Mouse (Mus musculus) hindbrain, embryonic 14.5 days (tissue): ENCODE results near the gene Medag. TPM values are rescaled to one million over a fixed set of nuclear protein-coding genes. Genes with fewer than 3 reads are reported as not detected.

Experiments
- ATAC-seq: fragments of 200-750 bp; cut with Nextera tagmentation; 2 replicates; pipeline ENCODE4 v1.8.0; 2017; ENCODE audit warnings: moderate number of reproducible peaks, mild to moderate bottlenecking, moderate TSS enrichment, moderate library complexity; ENCODE audit not compliant: low FRiP score
- DNase-seq: peaks from one replicate; pipeline ENCODE4 v3.0.0-alpha.2; 2015; ENCODE audit warnings: low spot score
- H3K27ac ChIP-seq: fragments of 300-500 bp; sonication (generic); 2 replicates; pipeline ENCODE4 v1.5.1; 2014; ENCODE audit warnings: mild to moderate bottlenecking, moderate library complexity
- H3K27me3 ChIP-seq: fragments of 300-500 bp; sonication (generic); 2 replicates; pipeline ENCODE4 v1.6.1; 2014; ENCODE audit warnings: mild to moderate bottlenecking, low read length, mixed read lengths; ENCODE audit not compliant: control insufficient read depth, insufficient read depth
- H3K36me3 ChIP-seq: fragments of 300-500 bp; sonication (generic); replicated peaks from 2 replicates; pipeline ENCODE4 v1.6.1; 2014; ENCODE audit not compliant: control insufficient read depth, insufficient read depth
- H3K4me1 ChIP-seq: fragments of 300-500 bp; sonication (generic); replicated peaks from 2 replicates; pipeline ENCODE4 v1.6.1; 2014; ENCODE audit warnings: antibody characterized with exemption, low read length, mixed read lengths; ENCODE audit not compliant: control insufficient read depth, insufficient read depth
- H3K4me2 ChIP-seq: fragments of 300-500 bp; sonication (generic); replicated peaks from 2 replicates; pipeline ENCODE4 v1.6.1; 2014; ENCODE audit warnings: mild to moderate bottlenecking, moderate library complexity
- H3K4me3 ChIP-seq: fragments of 300-500 bp; sonication (generic); replicated peaks from 2 replicates; pipeline ENCODE4 v1.5.1; 2014; ENCODE audit warnings: mild to moderate bottlenecking, low read length
- H3K9ac ChIP-seq: fragments of 300-500 bp; sonication (generic); 2 replicates; pipeline ENCODE4 v1.6.1; 2014
- H3K9me3 ChIP-seq: fragments of 300-500 bp; sonication (generic); 2 replicates; pipeline ENCODE4 v1.6.1; 2016; ENCODE audit warnings: low read length; ENCODE audit not compliant: control insufficient read depth
- WGBS: fragments of 180-500 bp; shearing (Covaris S2); extraction: QIAGEN DNeasy Blood & Tissue Kit; methylation state at CpG from one replicate; pipeline ENCODE4 v1.1.7; 2014; 5-methylcytosine and 5-hydroxymethylcytosine counted together
- polyA plus RNA-seq: library from polyadenylated mRNA; unstranded; fragments of >200 nt; fragmentation: Nextera tagmentation; extraction: Ambion mirVana; gene quantifications from 2 replicates; pipeline ENCODE4 v1.2.1, GENCODE M21; 2014

Gene Medag
- polyA plus RNA-seq = 2.5 and 4.0 TPM in 2 replicates

DNA sequence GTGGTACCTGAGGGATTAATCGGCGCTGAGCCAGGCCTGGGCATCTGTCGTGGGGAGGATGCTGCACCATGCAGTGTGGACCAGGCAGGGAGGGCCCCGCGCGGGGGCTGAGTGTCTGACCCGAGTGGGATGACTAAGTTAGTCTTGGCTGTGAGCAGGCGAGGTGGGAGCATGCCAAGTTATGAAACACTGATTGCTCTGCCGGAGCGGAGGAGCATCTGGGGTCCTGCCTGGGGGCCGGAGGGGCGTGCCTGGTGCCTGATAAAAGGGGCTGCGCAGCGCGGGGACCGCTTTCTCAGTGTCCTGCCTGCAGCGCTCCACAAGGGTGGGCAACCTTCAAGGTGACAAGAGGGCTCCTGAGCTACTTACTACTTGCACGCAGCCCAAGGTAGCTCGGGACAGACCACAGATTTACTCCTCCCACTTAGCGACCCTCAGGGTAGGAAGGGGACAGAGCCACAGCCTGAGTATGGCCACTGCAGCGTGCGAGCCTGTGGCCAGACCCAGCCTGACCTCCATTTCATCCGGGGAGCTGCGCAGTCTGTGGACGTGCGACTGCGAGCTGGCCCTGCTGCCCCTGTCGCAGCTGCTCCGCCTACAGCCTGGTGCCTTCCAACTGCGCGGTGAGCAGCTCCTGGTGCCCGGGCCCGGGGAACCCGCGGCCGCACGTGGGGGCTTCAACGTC lies at the start of gene Medag:
Gene Medag (plus strand): TSS at position 241 of the 685 bp plus-strand sequence.
- Histone ChIP-seq H3K36me3 (no peaks in the 10 kb centered on the region), H3K27me3 (0 out of 2 replicates have a peak, but pooled peaks cover 5% of the 10 kb centered on the region), H3K27ac (peak within 1 kb of the TSS; percentile 55), H3K9ac (peak within 1 kb of the TSS; percentile 52), H3K9me3 (no peaks in the 10 kb centered on the region), H3K4me3 (peak within 1 kb of the TSS; percentile 24), H3K4me2 (peak within 1 kb of the TSS; percentile 53), H3K4me1 (peaks cover 17% of the 10 kb centered on the region)
- DNase-seq (peak; percentile 49), ATAC-seq (peak; percentile 51)
- WGBS = 3% methylated on average over 38 of the region's 38 CpGs

- Histone ChIP-seq H3K9me3 (no peaks in the 10 kb centered on the region), H3K4me3 (no peak overlapping the region), H3K27ac (no peak overlapping the region), H3K27me3 (no peaks in the 10 kb centered on the region), H3K4me1 (no peaks in the 10 kb centered on the region), H3K9ac (no peak overlapping the region), H3K36me3 (no peaks in the 10 kb centered on the region), H3K4me2 (no peak overlapping the region)
- ATAC-seq = no peak
- no peak for DNase-seq
- 93% methylated on average over 3 of the region's 3 CpGs for WGBS
Observed at GRCm38 (mm10) chr5:149362626-149363025, 48.9 kb upstream of the Medag start.

GRCm38 (mm10) chr5:149363903-149364755 lies 47.4 kb upstream of the Medag start:
- Histone ChIP-seq H3K4me3 (no peak overlapping the region), H3K36me3 (no peaks in the 10 kb centered on the region), H3K9ac (no peak overlapping the region), H3K9me3 (no peaks in the 10 kb centered on the region), H3K4me2 (no peak overlapping the region), H3K27me3 (no peaks in the 10 kb centered on the region), H3K27ac (no peak overlapping the region), H3K4me1 (no peaks in the 10 kb centered on the region)
- no peak for ATAC-seq
- DNase-seq = no peak
- 62% methylated on average over 16 of the region's 16 CpGs for WGBS

GRCm38 (mm10) chr5:149367011-149367410 lies 44.5 kb upstream of the Medag start:
- DNase-seq (no peak), ATAC-seq (no peak)
- 73% methylated on average over 2 of the region's 2 CpGs for WGBS
- no peak overlapping the region for H3K4me3 ChIP-seq
- no peaks in the 10 kb centered on the region for H3K27me3 ChIP-seq
- H3K27ac ChIP-seq = no peak overlapping the region
- H3K9me3 ChIP-seq = no peaks in the 10 kb centered on the region
- no peaks in the 10 kb centered on the region for H3K36me3 ChIP-seq
- no peak overlapping the region for H3K9ac ChIP-seq
- no peaks in the 10 kb centered on the region for H3K4me1 ChIP-seq
- H3K4me2 ChIP-seq = no peak overlapping the region

DNA sequence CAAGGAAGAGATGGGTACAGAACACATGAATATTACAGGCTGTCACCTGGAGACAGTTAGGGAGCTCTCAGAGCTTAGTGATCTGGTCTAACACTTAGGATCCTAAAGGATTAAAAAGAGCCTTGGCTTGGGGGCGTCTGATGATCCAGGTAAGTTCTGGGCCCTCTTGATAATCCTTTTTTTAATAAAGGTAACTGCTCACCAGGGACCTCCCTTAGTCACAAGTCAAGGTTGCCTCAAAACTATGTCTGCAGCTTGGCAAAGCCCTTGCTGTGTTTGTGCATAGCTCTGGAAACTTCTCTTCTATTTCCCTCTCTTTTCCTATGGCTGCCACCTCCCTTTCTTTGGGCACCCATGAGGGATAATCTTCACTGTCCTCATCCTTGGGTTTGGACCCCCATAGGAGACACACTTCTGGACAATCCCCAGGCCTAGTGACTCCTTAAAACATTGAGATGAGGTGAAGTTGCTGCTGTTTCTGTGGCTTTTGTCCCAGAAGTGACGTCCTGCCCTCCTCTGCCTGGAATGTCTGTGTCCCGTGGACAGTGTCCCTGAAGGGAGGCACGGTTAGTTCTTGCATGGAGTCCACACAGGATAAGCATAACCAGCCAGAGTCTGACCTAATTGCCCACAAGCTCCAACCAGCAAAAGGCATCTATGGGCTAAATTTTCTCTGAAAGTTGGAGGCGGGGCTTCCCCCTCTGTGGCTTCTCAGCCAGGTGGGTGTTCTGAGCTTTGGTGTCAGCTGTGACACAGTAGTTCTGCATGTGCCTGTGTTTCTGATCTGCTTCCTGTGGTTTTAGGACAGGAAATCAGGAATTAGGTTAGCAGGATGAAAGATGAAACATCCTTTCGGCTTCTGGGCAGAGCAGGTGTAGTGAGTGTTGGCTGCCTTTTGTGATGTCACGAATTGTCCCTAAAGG lies 43.7 kb upstream of the Medag start:
- H3K27me3 ChIP-seq = no peaks in the 10 kb centered on the region
- H3K9me3 ChIP-seq = no peaks in the 10 kb centered on the region
- no peak overlapping the region for H3K4me2 ChIP-seq
- H3K4me1 ChIP-seq = no peaks in the 10 kb centered on the region
- no peak overlapping the region for H3K27ac ChIP-seq
- H3K9ac ChIP-seq = no peak overlapping the region
- DNase-seq (no peak), ATAC-seq (no peak)
- no peak overlapping the region for H3K4me3 ChIP-seq
- H3K36me3 ChIP-seq = no peaks in the 10 kb centered on the region
- 74% methylated on average over 7 of the region's 7 CpGs for WGBS

DNA sequence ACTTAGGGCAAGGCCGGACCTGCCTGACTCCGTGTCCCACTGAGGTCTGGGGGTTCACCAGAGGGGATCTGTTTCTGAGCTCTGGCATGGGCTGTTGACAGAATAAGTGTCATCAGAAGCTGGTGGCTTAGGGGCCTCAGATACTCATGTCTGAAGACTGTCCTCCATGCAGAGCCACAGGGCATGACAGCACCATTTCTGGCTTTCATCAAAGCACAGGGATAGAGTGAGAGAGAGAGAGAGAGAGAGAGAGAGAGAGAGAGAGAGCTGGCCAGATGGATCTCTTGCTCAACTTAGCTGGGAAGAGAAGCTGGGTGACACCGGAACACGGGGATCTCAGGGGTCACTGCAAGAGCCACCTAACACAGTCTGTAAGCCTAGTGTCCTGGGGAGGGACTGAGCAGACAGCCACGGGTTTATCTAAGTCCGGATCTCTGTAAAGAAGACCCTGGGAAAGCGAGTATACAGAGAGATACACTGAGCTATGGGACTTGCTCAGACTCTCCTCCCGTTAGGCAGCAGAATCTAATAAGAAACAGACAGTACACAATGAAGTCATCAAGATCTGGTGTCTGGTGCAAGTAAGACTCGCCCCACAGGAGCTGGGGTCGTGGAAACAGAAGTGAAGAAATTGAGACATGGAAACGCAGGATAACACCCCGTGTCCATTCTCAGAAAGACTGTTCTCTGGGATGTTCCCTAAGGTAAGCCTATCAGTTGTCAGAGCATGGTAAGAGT lies 42.8 kb upstream of the Medag start:
- H3K9ac ChIP-seq = no peak overlapping the region
- no peaks in the 10 kb centered on the region for H3K9me3 ChIP-seq
- H3K4me2 ChIP-seq = no peak overlapping the region
- H3K27ac ChIP-seq = 0 out of 2 replicates have a peak overlapping the region, but pooled peaks have one; percentile 32
- H3K36me3 ChIP-seq = no peaks in the 10 kb centered on the region
- H3K4me3 ChIP-seq = no peak overlapping the region
- no peak for ATAC-seq
- no peak for DNase-seq
- no peaks in the 10 kb centered on the region for H3K27me3 ChIP-seq
- no peaks in the 10 kb centered on the region for H3K4me1 ChIP-seq
- WGBS = 75% methylated on average over 12 of the region's 12 CpGs

GRCm38 (mm10) chr5:149369373-149370035 lies 42.0 kb upstream of the Medag start:
- Histone ChIP-seq H3K9ac (no peak overlapping the region), H3K27me3 (no peaks in the 10 kb centered on the region), H3K27ac (0 out of 2 replicates have a peak overlapping the region, but pooled peaks have one; percentile 32), H3K9me3 (no peaks in the 10 kb centered on the region), H3K4me1 (no peaks in the 10 kb centered on the region), H3K4me3 (no peak overlapping the region), H3K36me3 (no peaks in the 10 kb centered on the region), H3K4me2 (no peak overlapping the region)
- no peak for ATAC-seq
- 57% methylated on average over 21 of the region's 21 CpGs for whole genome bisulfite sequencing
- DNase-seq = no peak

- ATAC-seq = no peak
- DNase-seq = no peak
- no peaks in the 10 kb centered on the region for H3K9me3 ChIP-seq
- H3K9ac ChIP-seq = no peak overlapping the region
- H3K36me3 ChIP-seq = no peaks in the 10 kb centered on the region
- no peak overlapping the region for H3K4me2 ChIP-seq
- H3K4me1 ChIP-seq = peaks cover 6% of the 10 kb centered on the region; the same call in 1 of the 2 replicates
- H3K27ac ChIP-seq = no peak overlapping the region
- WGBS = 89% methylated on average over 8 of the region's 8 CpGs
- H3K4me3 ChIP-seq = no peak overlapping the region
- H3K27me3 ChIP-seq = no peaks in the 10 kb centered on the region
Observed at GRCm38 (mm10) chr5:149372018-149372417, 39.5 kb upstream of the Medag start.
